Mouse (Mus musculus) adrenal gland, postnatal 36 days (tissue): ENCODE data around the gene Vmn2r95. TPM values are rescaled to one million over a fixed set of nuclear protein-coding genes. Genes with fewer than 3 reads are reported as not detected.
"Not testable (repeated sequence)": the region's sequence is repeated elsewhere in the genome, so short reads cannot be mapped to it uniquely, and the experiment has no call there.

ENCODE experiments used
- DNase-seq, 2 experiments: peaks; one replicate each; pipeline ENCODE4 v3.0.0; 2021; ENCODE audit warnings: mixed read lengths in 1 of 2
- long read RNA-seq, 2 experiments: library from polyadenylated mRNA; stranded (forward); transcript quantifications; one replicate each; pipeline ENCODE4 v2.0.0; 2021; ENCODE audit warnings: borderline sequencing depth in 2 of 2
- total RNA-seq, 2 experiments: library from RNA; stranded (reverse); gene quantifications; 2 replicates each; pipeline ENCODE4 v1.2.3; 2021

Gene Vmn2r95
- not detected for total RNA-seq
- long read RNA-seq, experiment 1 = 0 reads
- long read RNA-seq, experiment 2 = 0 reads

DNA sequence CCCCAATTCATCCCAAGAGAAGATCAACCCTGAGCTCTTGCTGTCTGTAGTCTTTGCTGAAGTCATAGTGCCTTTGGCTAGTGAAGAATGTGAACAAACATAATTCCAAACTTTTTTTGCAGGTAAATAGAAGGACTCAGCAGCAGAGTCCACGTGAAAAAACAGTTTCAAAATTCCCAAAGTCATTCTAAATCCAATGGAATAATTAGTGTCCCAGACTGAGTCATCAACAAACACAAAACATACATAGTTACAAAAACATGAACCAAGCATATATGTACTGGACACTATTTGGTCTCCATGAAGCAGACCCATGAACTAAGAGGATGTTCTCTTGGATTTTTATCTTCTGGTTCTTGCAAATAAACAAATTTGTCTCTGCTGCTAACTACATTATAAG, at the start of gene Vmn2r95:
Gene Vmn2r95 (plus strand): TSS at position 301 of the 400 bp plus-strand sequence.
- DNase-seq = no peak

DNA sequence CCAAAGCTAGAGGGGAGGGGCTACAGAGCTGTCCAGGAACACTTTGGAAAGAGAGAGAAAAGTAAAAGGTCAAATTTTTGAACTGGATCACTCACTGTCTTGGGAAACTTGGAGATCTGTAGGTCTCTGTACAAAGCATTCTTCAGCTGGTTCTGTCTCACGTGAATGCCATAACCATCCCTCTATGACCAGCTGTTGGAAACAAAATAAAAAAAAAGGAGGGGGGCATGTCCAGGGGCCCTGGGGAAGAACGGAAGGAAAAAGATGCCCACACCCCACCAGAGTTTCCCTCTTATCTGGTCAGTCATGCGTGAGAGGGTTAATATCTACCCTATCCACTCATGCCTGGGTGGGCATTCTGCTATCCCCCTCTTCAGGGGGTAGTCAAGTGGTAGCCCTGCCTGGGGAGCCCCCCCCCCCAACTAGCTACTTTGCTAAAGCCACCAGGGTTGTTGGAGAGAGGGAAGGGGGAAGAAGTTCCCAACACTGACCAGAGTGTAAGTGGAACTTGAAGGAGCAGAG, 31.8 kb downstream of the Vmn2r95 start:
- DNase-seq = no peak

DNA sequence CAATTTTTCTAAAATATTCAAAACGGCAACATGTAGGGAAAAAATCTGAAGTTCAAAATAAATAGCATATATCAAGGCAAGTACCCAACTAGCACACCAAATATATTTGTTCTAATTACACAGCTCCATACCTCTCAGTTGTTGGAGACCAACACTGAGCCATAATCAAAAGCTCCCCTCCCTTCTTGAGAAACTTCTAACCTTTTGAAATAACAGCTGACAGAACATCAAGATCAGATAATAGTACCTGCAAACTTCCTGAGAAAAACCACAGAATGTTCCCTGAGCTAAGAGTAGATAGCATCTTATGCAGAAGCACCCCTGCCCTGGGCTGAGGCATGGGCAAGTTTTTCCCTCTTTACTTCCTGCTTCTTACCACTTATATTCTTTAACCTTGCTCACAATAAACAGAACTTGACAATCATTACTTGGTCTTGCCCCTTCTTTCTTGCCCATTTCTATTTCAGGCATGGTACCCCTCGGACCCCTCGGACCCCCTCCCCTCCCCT, 34.3 kb downstream of the Vmn2r95 start:
- not testable (repeated sequence) for DNase-seq

DNA sequence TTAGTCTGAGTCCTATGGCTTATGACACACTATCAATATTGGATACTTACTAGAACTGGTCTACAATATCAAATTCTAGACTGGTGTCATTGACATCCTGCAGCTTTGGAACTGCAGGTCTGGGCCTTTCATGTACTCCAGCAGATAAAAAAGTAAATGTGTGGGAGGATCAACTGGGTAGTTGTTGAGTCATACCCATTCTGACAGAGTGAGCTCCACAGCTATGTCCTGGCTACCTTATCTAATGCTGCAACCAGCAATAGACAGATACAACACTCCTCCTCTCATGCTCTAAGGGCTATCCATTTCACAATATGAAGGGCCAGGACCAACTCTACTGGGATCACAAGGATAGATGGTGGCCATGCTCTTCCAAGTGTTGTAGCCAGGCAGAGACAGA, 38.8 kb downstream of the Vmn2r95 start:
- no peak for DNase-seq

DNA sequence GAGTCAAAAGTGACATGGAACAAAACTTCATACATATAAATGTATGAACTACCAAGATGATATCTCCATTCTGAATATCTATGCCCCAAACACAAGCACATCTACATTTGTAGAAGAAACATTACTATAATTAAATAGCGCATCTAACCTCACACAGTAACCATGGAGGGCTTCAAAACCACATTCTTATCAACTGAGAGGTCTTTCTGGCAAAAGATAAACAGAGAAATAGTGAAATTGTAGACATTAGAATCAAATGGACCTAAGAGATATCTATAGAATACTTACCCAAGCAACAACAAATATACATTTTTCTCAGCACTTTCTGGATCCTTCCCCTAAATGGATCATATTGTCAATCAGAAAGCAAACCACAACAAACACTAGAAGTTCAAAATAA, 56.0 kb downstream of the Vmn2r95 start:
- DNase-seq = no peak

Other genes starting within 250 kb of the Vmn2r95 start
- gene Vmn2r94, start 146.3 kb upstream of the Vmn2r95 start, total RNA-seq = not detected
- gene Vmn2r93, start 126.0 kb upstream of the Vmn2r95 start, total RNA-seq = not detected
- not detected for gene Vmn2r96, start 149.1 kb downstream of the Vmn2r95 start, total RNA-seq